Mouse (Mus musculus): ENCODE measurements around the gene Akap6. TPM values are rescaled to one million over a fixed set of nuclear protein-coding genes. Genes with fewer than 3 reads are reported as not detected.

The Akap6 gene
- total and polyA plus RNA-seq, 3 experiments, result not detected

DNA sequence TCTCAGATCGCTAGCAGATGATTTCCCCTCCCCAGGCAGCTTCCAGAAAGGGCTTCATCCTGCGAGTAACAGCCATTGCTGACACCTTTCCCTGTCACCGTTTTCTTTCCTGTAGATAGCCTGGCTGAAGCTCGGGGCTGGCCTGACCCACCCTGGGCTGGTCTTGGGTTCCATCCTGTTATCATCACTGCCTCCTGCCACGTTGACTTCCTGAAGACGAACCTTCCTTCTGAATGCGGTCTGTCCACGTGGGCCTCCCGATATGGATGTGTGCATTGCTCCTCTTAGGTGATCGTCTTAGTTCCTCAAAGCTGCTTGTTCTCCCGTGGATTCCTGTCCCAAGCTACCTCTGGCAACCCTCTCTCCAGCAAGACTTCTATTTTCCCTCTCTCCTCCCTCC is 448.5 kb downstream of the Akap6 start:
- Histone ChIP-seq H3K4me3 (ENCODE audit: control insufficient read depth in 1 of 2, insufficient read depth in 1 of 2, low read depth in 2 of 2, low read length in 2 of 2) (no peak overlapping the region), H3K9me3 (replicated peaks; ENCODE audit: insufficient read depth, low read length) (no peaks in the 10 kb centered on the region), H3K27me3 (ENCODE audit: control insufficient read depth in 1 of 2, insufficient read depth in 2 of 2, low read length in 2 of 2) (no peaks in the 10 kb centered on the region), H3K27ac (ENCODE audit: control insufficient read depth, low read depth, low read length) (no peak overlapping the region), H3K9ac (ENCODE audit: control insufficient read depth, low read depth, low read length, poor library complexity, severe bottlenecking) (no peak overlapping the region), H3K79me2 (ENCODE audit: control insufficient read depth, insufficient read depth, low read length, poor library complexity) (no peaks in the 10 kb centered on the region), H3K4me1 (ENCODE audit: control insufficient read depth in 1 of 2, insufficient read depth in 2 of 2, low read length in 2 of 2) (no peaks in the 10 kb centered on the region), H3K36me3 (ENCODE audit: control insufficient read depth in 1 of 2, insufficient read depth in 2 of 2, low read length in 2 of 2) (no peaks in the 10 kb centered on the region)
- TF ChIP-seq MYB (IDR thresholded peaks at IDR 0.05; ENCODE audit: low read depth, low read length) (no peak), POLR2AphosphoS5 (IDR thresholded peaks at IDR 0.05; ENCODE audit: borderline replicate concordance, low read depth, low read length) (no peak)
- DNase-seq (ENCODE audit: low read depth, low spot score), result no peak

DNA sequence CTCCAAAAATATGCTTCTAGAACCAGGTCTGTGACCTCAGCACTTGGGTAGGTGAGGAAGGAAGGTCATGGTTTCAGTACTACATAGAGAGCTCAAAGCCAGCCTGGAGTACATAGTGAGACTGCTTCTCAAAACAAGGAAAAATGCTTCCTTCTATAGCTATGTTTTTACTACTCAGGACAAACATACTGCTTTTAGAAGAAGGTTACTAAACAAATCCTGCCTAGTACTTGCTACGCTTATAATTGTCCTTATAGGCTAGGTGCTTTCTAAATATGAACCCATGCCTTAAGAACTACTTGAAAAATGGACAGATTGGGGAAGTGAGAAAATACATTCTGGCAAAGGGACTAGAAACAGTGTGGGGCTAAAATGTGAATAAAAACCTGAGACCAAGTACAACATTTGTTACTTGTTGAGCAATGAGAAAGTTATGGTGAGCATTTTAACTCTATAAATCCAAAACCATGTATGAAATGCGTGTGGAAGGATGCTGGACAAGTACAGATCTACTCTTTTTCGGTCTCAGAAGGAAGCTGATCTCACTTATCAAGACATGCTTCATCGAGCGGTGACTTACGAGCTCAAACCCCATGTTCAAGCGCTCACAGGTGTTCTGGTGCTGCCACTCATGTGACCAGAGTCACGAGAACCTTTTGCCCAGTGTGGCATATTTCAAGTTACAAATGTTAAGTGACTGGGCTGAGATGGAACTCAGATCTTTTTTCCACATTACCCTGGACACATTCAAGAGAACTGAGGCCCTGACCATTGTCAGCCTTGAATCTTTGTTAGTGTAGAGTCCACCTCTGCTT is 469.2 kb downstream of the Akap6 start:
- no peak for DNase-seq (ENCODE audit: low read depth, low spot score)
- Histone ChIP-seq H3K4me1 (ENCODE audit: control insufficient read depth in 1 of 2, insufficient read depth in 2 of 2, low read length in 2 of 2) (no peaks in the 10 kb centered on the region), H3K27ac (ENCODE audit: control insufficient read depth, low read depth, low read length) (no peak overlapping the region), H3K9me3 (replicated peaks; ENCODE audit: insufficient read depth, low read length) (no peaks in the 10 kb centered on the region), H3K9ac (ENCODE audit: control insufficient read depth, low read depth, low read length, poor library complexity, severe bottlenecking) (no peak overlapping the region), H3K4me3 (ENCODE audit: control insufficient read depth in 1 of 2, insufficient read depth in 1 of 2, low read depth in 2 of 2, low read length in 2 of 2) (no peak overlapping the region), H3K36me3 (ENCODE audit: control insufficient read depth in 1 of 2, insufficient read depth in 2 of 2, low read length in 2 of 2) (no peaks in the 10 kb centered on the region), H3K79me2 (ENCODE audit: control insufficient read depth, insufficient read depth, low read length, poor library complexity) (no peaks in the 10 kb centered on the region), H3K27me3 (ENCODE audit: control insufficient read depth in 1 of 2, insufficient read depth in 2 of 2, low read length in 2 of 2) (no peaks in the 10 kb centered on the region)
- no peak for TF ChIP-seq USF1 (IDR thresholded peaks at IDR 0.05; ENCODE audit: low read depth, low read length)
- TF ChIP-seq TCF12 (IDR thresholded peaks at IDR 0.05; ENCODE audit: low read depth, low read length), result no peak
- TF ChIP-seq HCFC1 (IDR thresholded peaks at IDR 0.05; ENCODE audit: low read depth, low read length), result no peak
- no peak for TF ChIP-seq ZKSCAN1 (IDR thresholded peaks at IDR 0.05; ENCODE audit: low read depth, low read length)
- no peak for TF ChIP-seq JUND (IDR thresholded peaks at IDR 0.05; ENCODE audit: low read depth, low read length)
- TF ChIP-seq ELF1 (IDR thresholded peaks at IDR 0.05; ENCODE audit: low read depth, low read length), result no peak
- no peak for TF ChIP-seq UBTF (IDR thresholded peaks at IDR 0.05; ENCODE audit: borderline replicate concordance, insufficient read depth, low read depth, low read length)
- TF ChIP-seq TAL1 (IDR thresholded peaks at IDR 0.05; ENCODE audit: low read length), result no peak
- TF ChIP-seq ZNF384 (IDR thresholded peaks at IDR 0.05; ENCODE audit: low read depth, low read length), result no peak
- no peak for TF ChIP-seq MYC (IDR thresholded peaks at IDR 0.05; ENCODE audit: low read depth, low read length)
- no peak for TF ChIP-seq MAX (IDR thresholded peaks at IDR 0.05; ENCODE audit: low read length)
- no peak for TF ChIP-seq MAFK (IDR thresholded peaks at IDR 0.05; ENCODE audit: borderline replicate concordance, low read depth, low read length)
- TF ChIP-seq SIN3A (IDR thresholded peaks at IDR 0.05; ENCODE audit: low read length), result no peak
- TF ChIP-seq E2F4 (IDR thresholded peaks at IDR 0.05; ENCODE audit: borderline replicate concordance, low read depth, low read length), result no peak
- TF ChIP-seq USF2 (IDR thresholded peaks at IDR 0.05; ENCODE audit: borderline replicate concordance in 1 of 2, insufficient read depth in 1 of 2, low read depth in 1 of 2, low read length in 2 of 2), result no peak
- no peak for TF ChIP-seq MEF2A (IDR thresholded peaks at IDR 0.05; ENCODE audit: extremely low read depth, insufficient replicate concordance, low read depth, low read length, poor library complexity, severe bottlenecking)
- TF ChIP-seq NELFE (IDR thresholded peaks at IDR 0.05; ENCODE audit: low read depth, low read length), result no peak
- no peak for TF ChIP-seq MAZ (IDR thresholded peaks at IDR 0.05; ENCODE audit: low read depth, low read length)
- TF ChIP-seq CHD2 (IDR thresholded peaks at IDR 0.05; ENCODE audit: low read length), result no peak
- TF ChIP-seq SMC3 (IDR thresholded peaks at IDR 0.05; ENCODE audit: low read depth, low read length), result no peak
